Mouse (Mus musculus) lung, postnatal 10 days (tissue): ENCODE results near the gene Skap1.

Experiments used
- DNase-seq: peaks from one replicate; pipeline ENCODE4 v3.0.0; 2021

Skap1 gene

GRCm38 (mm10) chr11:96572515-96572914 lies 108.1 kb downstream of the Skap1 start:
- no peak for DNase-seq

- DNase-seq, result no peak
Observed at GRCm38 (mm10) chr11:96576491-96577427, 112.4 kb downstream of the Skap1 start.

- DNase-seq, result no peak
Observed at GRCm38 (mm10) chr11:96578551-96579283, 114.3 kb downstream of the Skap1 start.

DNA sequence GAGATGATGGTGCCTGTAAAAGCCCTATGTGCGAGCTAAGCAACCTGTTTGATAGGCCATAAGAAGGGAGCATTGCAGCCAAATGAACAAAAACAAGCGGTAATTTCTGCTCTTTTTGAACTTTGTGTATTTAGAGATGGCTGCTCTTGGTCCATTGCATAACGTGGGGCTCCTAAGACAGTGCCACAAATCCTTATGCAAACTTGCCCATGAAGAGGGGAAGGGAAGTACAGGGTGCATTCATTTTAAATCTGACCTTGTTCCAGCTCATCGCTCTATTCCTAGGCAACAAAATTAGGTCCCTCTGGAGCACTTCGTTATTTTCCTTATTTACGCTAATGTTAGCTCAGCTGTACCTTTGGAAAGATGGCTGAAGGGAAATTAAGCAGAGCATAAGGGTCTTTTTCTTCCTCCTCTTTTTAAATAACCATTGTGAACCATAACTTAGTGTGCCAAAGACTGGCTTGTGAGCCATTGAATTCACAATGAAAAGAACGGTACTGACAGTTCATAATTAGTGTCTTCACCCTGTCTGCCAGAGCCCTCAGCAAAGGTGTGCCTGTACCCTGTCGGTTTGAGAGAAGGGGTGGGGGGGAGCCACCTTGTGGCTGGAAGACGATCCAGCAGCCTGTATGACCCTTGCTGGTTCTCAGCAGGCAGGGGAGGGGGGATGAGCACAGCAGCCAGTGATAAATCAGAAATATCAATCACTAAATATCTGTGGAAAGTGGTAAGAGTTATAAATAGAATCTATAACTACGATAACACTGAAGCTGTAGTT lies 117.4 kb downstream of the Skap1 start:
- DNase-seq, result peak; percentile 49

GRCm38 (mm10) chr11:96582595-96582994 lies 118.2 kb downstream of the Skap1 start:
- no peak for DNase-seq

GRCm38 (mm10) chr11:96589828-96590227 lies 125.4 kb downstream of the Skap1 start:
- DNase-seq, result peak; percentile 37

DNA sequence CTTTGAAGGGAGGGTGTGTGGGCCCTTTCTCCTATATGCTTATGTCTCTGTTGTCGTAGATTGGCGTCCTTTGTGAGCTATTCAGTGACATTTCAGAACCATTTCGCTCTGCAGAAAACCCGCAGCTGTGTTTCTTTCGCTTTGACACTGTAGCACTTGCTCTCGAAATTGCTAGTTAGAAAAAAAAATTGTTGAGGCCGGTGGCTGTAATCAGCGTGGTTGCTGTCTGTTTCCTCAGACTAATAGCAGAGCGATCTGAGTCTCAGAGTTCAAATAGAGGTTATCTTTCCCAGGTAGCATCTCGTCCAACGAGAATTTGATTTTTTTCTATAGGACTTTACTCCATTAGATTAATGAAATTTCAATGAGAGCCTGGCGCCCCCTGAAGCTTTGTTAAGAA lies 131.5 kb downstream of the Skap1 start:
- no peak for DNase-seq

DNA sequence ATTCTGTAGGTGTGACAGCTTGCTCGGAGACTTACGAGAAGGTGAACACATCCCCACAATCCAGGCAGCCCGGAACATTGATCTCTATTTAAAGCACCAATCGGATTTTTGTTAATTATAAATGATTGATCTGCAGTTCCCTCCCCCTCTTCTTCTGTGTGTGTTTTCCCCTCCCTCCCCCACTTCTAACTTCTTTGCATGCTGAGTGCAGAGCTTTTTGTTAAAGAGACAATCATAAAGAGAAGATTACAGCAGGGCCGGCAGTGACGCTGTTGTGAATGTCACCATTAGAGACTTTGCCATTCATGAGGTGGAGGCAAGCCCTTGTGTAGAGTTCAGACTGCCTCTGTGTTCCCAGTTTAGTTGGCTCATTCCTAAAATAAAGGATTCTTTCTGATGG lies 131.9 kb downstream of the Skap1 start:
- DNase-seq, result no peak

DNA sequence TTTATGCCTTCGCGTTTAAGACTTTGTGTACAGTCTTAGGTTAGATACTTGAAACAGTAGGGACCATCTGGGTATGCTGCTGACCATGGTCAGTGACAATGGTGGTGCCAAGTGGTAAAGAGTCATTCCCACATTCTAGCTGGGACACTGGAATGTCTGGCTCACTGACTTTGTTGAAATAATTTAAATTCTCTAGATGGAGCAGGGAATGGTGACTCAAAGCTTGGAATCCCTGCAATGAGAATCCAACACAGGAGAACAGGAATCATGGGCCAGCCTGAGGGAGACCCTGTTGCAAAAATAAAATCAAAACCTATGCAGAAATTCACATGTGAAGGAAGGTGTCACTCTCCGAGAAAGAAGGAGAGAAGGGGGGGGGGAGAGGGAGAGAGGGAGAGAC lies 138.4 kb downstream of the Skap1 start:
- DNase-seq, result no peak

DNA sequence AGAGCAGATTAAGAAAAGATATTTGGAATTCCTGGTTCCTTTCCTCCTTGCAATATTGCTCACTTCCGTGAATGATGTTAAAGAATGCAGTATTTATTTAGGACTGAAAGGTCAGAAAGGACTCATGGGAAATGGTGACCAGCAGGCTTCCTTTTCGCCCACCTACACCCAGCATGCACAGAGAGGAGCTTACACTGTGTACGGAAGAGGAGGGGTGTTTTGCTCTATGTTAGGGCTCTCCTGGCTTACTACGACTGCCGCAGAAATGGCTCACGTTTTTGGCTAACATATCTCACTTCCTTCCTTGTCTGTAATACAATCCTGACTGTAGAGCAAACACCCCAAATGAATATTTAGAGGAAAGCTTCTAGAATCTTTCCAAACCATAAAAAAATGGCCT lies 139.9 kb downstream of the Skap1 start:
- DNase-seq, result no peak

GRCm38 (mm10) chr11:96604751-96605450 lies 140.5 kb downstream of the Skap1 start:
- no peak for DNase-seq

DNA sequence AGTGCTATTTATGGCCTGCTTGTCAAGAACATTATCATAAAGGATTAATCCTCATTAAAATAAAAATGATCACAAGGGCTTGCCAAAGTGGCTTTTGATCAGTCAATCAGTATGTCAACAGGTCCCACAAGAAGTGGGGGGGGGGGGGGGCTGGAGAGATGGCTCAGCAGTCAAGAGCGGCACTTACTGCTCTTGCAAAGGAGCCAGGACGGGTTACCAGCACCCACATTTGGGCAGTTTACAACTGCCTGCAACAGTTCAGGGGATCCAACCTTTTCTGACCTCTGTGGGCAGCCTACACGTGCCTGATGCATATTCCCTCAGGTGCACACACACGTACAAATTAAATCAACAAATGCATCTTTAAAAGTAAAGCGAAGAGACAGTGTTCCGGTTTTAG lies 141.1 kb downstream of the Skap1 start:
- no peak for DNase-seq

DNA sequence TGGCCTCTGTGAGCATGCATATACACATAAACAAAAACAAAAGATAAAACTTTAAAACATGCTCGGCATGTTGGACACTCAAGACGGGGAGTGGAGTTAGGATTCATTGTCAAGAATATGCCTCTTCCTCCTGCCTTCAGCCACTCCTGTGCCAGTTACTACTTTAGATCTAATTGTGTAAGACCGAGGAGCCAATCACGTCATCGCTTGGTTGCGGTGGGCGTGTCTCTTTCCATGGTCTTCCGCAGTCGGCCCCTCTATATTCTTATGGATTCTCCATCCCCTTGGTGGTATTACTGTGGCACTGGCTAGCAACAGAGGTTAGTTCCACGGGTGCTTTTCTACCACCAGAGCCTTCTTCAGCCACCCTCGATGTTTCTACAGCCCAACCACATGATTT lies 148.2 kb downstream of the Skap1 start:
- no peak for DNase-seq

- DNase-seq, result no peak
Observed at GRCm38 (mm10) chr11:96616792-96617191, 152.4 kb downstream of the Skap1 start.

- no peak for DNase-seq
Observed at GRCm38 (mm10) chr11:96618789-96619445, 154.5 kb downstream of the Skap1 start.

DNA sequence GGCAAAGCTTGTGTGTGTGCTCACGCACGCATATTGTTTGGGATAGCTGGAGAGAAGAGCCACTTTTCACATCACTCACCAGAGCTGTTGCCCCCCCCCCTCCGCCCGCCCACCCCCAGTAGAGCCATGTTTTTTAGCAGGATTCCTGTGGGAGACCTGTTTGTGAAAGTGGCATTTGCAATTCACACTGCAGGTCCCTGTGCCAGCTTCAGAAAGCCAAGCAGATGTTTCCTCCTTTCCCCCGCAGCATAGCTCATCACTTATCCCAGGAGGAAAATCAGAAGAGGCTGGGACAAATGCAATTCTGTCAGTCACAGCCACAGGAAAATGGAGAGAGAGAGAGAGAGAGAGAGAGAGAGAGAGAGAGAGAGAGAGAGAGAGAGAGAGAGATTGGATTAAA lies 155.2 kb downstream of the Skap1 start:
- DNase-seq, result no peak

DNA sequence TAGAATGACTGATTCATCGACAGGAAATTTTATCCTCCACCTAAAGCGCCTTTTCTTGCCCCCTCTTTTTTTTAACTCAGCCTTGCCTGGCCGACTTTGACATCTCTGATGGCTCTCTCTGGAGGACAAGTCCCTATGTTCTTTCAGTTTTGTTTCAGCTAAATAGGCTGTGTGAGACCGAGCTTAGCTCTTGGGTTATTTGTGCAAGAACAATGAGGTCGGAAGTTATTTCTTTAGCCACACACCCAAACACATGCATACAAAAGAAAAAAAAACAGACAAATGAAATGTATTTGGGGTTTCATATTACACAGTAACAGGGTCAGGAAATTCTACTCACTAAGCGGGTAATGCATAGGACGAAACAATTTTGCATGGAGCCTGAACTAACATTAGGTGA lies 155.6 kb downstream of the Skap1 start:
- no peak for DNase-seq

- no peak for DNase-seq
Observed at GRCm38 (mm10) chr11:96620660-96621059, 156.3 kb downstream of the Skap1 start.

DNA sequence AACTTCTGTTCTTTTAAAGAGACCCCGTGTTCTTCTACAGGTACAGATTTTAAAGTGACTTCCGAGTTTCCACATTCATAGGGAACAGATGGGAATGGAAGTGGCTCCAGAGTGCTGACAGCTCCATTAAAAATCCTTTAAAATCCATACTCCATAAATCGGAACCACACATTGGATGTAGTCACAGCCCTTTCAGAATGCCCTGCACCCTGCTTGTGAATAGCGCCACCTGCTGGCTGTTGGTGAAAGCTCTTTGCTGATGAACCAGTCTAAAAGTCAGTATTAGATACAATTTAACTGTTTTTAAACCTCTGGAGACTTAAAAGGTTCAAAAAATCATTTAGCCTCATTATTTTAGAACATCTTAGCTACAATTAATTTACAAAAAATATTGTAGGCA lies 156.8 kb downstream of the Skap1 start:
- DNase-seq, result peak; percentile 87

DNA sequence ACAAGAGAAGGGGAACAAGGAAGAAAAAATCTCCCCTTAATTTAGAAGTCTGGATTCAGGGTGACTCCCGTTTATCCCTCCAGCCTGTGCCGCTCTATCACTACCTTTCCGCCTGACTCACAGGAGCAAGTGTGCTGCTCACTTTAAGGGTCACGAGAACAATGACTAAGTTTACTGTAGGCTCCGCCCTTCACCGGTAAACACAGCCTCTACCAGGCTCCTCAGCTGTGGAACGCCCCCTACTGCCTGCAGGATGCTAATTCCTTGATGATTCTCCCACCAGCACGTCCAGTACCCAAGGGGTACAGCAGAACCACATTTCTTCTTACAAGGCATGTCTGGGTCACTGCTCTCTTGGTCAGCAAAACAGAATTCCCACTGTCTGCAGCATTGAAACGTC lies 158.4 kb downstream of the Skap1 start:
- DNase-seq, result peak; percentile 72

GRCm38 (mm10) chr11:96624436-96624835 lies 160.0 kb downstream of the Skap1 start:
- DNase-seq, result no peak

DNA sequence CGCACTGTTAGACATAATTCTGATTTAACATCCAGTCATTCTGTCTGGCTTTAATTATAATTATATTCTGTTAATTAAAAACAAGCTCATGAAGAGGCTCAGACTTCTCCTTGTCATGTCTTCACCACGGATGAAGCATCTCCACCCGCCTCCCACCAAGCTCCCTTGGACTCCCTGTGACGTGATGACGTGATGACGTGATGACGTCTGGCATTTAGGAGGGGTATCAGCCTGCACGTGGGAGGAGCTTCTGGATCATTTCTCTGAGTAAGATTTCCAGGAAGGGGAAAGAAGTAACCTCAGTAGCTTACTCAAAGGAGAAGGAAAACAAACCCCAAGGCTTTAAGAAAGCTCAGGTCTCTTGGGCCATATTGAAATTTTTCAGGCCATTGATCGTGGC lies 165.4 kb downstream of the Skap1 start:
- peak; percentile 51 for DNase-seq
